Mouse (Mus musculus) embryo, embryonic 11 days (tissue): Measurements from ENCODE around the gene Ssr2.
A peak's percentile ranks its signal among the peaks of the same experiment; 100 is the strongest.
"Not testable (repeated sequence)": the region's sequence is repeated elsewhere in the genome, so short reads cannot be mapped to it uniquely, and the experiment has no call there.

ENCODE experiments used
- DNase-seq: peaks from one replicate; pipeline ENCODE4 v3.0.0-alpha.2; 2015

The Ssr2 gene

DNA sequence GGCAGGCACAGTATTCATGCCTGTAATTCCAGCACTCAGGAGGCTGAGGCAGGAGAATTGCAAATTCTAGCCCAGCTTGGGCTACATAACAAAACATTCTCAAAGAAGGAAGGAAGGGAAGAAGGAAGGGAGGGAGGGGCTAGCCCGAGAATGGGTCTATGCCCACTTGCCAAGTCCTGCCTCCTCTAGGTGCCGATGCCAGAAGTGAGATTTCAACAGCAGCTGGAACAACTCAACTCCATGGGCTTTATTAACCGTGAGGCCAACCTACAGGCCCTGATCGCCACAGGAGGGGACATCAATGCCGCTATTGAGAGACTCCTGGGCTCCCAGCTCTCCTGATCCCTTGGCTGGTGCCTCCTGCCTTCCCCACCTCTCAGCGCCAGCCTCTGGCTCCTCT, 7.8 kb upstream of the Ssr2 start:
- DNase-seq, result no peak

GRCm38 (mm10) chr3:88568615-88569014, 7.1 kb upstream of the Ssr2 start:
- no peak for DNase-seq

DNA sequence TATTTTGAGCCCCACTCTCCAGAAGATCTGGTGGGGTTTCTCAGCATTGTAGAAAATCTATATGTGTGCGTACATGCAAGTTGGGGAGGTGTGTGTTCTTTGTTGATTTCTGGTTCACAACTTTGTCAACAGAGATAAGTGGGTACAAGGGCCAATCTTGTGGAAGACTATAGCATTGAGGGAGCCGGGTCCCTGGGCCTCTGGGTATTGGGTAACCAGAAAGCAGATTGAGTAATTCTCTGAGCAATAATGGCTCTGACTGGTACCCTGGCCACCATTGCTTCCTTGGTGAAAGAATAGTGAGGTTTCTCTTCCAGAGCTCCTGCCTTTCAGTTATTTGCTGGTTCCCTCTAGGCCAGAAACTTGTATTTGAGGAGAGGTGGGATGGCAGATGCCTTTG, 6.6 kb upstream of the Ssr2 start:
- no peak for DNase-seq

GRCm38 (mm10) chr3:88569694-88570093, 6.0 kb upstream of the Ssr2 start:
- no peak for DNase-seq

- DNase-seq, result no peak
These were observed 5.3 kb upstream of the Ssr2 start for GRCm38 (mm10) chr3:88570341-88570740.

DNA sequence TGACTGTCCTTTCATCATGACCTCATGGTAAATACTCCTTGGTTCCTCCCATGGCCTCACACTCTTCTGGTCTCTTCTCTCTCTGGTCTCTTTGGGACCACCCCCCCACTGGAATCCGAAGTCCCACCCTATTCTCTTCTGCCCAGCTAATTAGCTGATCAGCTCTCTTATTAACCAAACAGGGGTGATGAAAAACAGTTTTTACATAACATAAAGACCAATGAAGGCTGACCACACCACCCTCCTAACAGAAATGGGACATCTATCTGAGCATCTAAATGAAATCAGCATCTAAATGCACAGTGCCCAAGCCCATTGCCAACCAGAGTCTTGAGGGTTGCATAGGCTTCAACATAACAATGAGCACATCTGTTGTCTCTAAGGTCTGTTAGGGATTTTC, 3.8 kb upstream of the Ssr2 start:
- DNase-seq, result no peak

- DNase-seq, result no peak
These were observed 2.8 kb upstream of the Ssr2 start for GRCm38 (mm10) chr3:88572835-88573234.

- no peak for DNase-seq
These were observed 1.9 kb upstream of the Ssr2 start for GRCm38 (mm10) chr3:88573810-88574209.

DNA sequence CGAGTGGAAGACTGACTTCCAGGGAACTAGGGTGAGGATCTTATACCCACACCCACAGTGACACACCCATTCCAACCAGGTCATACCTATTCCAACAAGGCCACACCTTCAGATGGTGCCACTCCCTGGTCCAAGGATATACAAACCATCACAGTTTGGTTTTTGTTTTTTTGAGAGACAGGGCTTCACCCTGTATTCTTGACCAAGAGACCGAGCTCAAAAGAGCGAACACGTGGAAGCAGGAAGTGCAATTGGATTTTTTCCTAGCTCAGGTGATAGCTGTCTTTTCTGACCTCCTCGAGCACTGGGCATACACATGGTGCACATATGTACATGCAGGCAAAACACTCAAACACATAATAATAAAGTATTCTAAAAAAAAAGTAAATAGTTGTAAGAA, 2.2 kb downstream of the Ssr2 start:
- DNase-seq, result not testable (repeated sequence)

DNA sequence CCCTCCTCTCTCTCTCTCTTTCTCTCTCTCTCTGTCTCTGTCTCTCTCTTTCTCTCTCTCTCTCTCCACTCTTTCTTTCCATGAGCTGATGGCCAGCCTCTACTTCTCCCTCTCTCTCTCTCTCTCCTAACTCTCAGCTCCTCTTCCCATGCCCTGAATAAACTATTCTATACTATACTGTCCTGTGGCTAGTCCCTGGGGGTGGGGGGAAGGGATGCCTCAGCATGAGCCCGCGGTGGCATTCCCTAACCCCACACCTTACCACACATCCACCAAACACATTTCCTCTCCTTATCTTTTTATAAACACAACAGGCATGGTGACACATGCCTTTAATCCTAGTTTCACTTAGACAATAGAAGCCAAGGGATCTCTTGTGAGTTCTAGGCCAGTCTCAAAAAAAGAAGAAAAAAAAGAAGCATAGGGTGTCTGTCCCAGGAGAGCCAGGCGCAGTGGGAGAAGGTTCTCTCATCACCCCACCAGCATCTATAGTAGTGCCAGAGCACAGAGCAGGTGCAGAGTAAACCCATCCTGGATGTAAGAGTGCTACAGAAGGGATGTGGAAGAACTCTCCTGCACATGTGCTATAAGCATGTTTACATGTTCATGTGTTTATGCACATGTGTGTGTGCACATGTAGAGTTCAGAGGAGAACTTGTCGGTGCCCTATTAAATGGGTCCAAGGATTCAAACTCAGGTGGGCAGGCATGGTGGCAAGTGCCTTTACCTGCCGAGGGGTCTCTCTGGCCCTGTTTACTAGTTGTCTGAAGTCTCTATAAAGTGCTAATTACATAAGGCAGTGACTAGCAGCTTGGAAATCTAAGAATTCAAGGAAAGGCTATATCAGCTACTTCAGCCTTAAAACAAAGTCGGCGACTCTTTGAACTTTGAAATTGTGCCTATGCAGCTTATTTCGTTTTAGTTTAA, 3.1 kb downstream of the Ssr2 start:
- no peak for DNase-seq

GRCm38 (mm10) chr3:88579454-88580117, 3.9 kb downstream of the Ssr2 start:
- peak; percentile 89 for DNase-seq

GRCm38 (mm10) chr3:88585769-88586168, 10.1 kb downstream of the Ssr2 start:
- no peak for DNase-seq

GRCm38 (mm10) chr3:88586640-88587039, 11.0 kb downstream of the Ssr2 start:
- no peak for DNase-seq

GRCm38 (mm10) chr3:88590246-88590645, 14.6 kb downstream of the Ssr2 start:
- DNase-seq, result no peak

- DNase-seq, result no peak
These were observed 15.4 kb downstream of the Ssr2 start for GRCm38 (mm10) chr3:88591044-88591443.

- peak; percentile 83 for DNase-seq
These were observed 16.5 kb downstream of the Ssr2 start for GRCm38 (mm10) chr3:88591950-88592731.

GRCm38 (mm10) chr3:88592942-88593576, 17.4 kb downstream of the Ssr2 start:
- DNase-seq, result no peak

GRCm38 (mm10) chr3:88593893-88594580, 18.4 kb downstream of the Ssr2 start:
- DNase-seq, result no peak

- DNase-seq, result not testable (repeated sequence)
These were observed 20.9 kb downstream of the Ssr2 start for GRCm38 (mm10) chr3:88596547-88596946.

GRCm38 (mm10) chr3:88602466-88602865, 26.8 kb downstream of the Ssr2 start:
- DNase-seq, result no peak

DNA sequence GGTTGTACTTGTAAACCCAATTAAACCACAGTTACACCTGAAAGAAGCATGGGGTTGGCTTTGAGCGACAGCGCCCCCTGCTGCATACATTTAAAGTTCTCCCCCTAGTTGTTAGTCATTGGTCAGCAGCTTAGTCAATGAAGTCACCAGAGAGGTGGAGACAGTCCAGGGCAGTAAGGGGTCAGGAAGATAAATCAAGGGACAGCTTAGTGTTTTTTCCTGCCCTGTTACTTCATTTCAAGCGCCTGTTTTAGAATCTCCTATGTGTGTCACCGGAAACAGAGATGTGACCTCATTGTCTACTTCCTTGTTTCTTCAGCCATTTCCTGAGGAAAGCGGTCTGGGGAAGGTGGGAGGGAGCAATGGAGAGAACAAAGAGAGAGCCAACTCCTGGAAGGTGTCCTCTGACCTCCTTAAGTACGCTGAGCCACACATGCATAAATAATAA, 28.1 kb downstream of the Ssr2 start:
- peak; percentile 65 for DNase-seq

GRCm38 (mm10) chr3:88604863-88605262, 29.2 kb downstream of the Ssr2 start:
- no peak for DNase-seq
